Mouse (Mus musculus) ES-Bruce4 (cell line): ENCODE results near the gene Kctd13. TPM values are rescaled to one million over a fixed set of nuclear protein-coding genes. Genes with fewer than 3 reads are reported as not detected.
A peak's percentile ranks its signal among the peaks of the same experiment; 100 is the strongest.

ENCODE experiments used
- H3K27ac ChIP-seq: 2 replicates; pipeline ENCODE4 v1.5.1; 2012; ENCODE audit warnings: low read length, inconsistent platforms; ENCODE audit not compliant: insufficient read depth
- H3K27me3 ChIP-seq: 2 replicates; pipeline ENCODE4 v1.6.1; 2012; ENCODE audit warnings: mild to moderate bottlenecking, low read length, inconsistent platforms; ENCODE audit not compliant: control insufficient read depth, poor library complexity, insufficient read depth, severe bottlenecking
- H3K36me3 ChIP-seq: 2 replicates; pipeline ENCODE4 v1.6.1; 2012; ENCODE audit warnings: inconsistent platforms, mild to moderate bottlenecking, low read length, moderate library complexity; ENCODE audit not compliant: control insufficient read depth, poor library complexity, insufficient read depth, severe bottlenecking
- H3K4me1 ChIP-seq: one replicate; pipeline ENCODE4 v1.8.1; 2011; ENCODE audit warnings: low read length; ENCODE audit not compliant: control insufficient read depth, insufficient read depth
- H3K4me3 ChIP-seq: 2 replicates; pipeline ENCODE4 v1.5.1; 2011; ENCODE audit warnings: low read depth, mild to moderate bottlenecking, low read length
- H3K9ac ChIP-seq: 2 replicates; pipeline ENCODE4 v1.6.1; 2012; ENCODE audit warnings: low read depth, mild to moderate bottlenecking, inconsistent platforms; ENCODE audit not compliant: poor library complexity, severe bottlenecking
- H3K9me3 ChIP-seq: replicated peaks from 2 replicates; pipeline ENCODE4 v1.6.1; 2012; ENCODE audit warnings: mild to moderate bottlenecking, low read length, inconsistent platforms; ENCODE audit not compliant: control insufficient read depth, poor library complexity, insufficient read depth, severe bottlenecking
- CTCF ChIP-seq: IDR thresholded peaks from one replicate; pipeline ENCODE4 v1.8.1; 2011; ENCODE audit warnings: low read depth, low read length
- EP300 ChIP-seq: IDR thresholded peaks from 2 replicates; pipeline ENCODE4 v1.6.1; 2011; ENCODE audit warnings: low read depth, low read length; ENCODE audit not compliant: insufficient read depth
- POLR2A ChIP-seq: IDR thresholded peaks from one replicate; pipeline ENCODE4 v1.8.1; 2011; ENCODE audit warnings: low read length; ENCODE audit not compliant: insufficient read depth
- polyA plus RNA-seq: library from polyadenylated mRNA; stranded (reverse); fragments of >200 nt; gene quantifications from 2 replicates; pipeline ENCODE4 v1.2.4, GENCODE M21; 2011; ENCODE audit warnings: low read depth; ENCODE audit not compliant: missing spikeins, insufficient read depth, insufficient read length

Gene Kctd13
- 25.5 and 26.8 TPM in 2 replicates for polyA plus RNA-seq

DNA sequence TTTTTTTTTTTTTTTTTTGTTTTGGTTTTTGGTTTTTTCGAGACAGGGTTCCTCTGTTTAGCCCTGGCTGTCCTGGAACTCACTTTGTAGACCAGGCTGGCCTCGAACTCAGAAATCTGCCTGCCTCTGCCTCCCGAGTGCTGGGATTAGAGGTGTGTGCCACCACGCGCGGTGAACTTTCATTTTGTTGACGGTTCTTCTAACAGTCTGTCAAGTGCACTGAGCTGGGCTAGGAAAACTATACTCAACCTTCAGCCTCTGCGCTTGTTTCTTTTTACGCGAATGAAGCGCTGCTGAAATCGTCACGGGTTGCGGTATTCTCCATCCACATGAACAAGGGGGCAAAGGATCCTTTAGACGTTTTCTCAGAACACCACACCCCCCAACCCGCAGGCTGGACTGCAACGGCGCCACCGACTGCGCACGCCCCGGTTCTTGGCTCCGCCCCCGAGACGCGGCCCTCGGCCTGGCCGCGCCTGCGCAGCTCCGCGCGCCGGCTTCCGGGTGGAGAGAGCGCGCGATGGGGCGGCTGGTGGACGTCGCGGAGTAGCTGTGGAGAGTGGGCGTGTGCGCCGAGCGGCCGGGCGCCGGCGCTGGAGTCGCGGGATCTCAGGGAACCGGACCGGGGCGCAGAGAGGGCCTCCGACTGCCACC, at the start of gene Kctd13:
Gene Kctd13, plus strand, starts transcription at position 496 of the 654 bp plus-strand sequence.
- Histone ChIP-seq H3K4me3 (peak within 1 kb of the TSS; percentile 91), H3K36me3 (peaks cover 14% of the 10 kb centered on the region), H3K27me3 (no peaks in the 10 kb centered on the region), H3K9me3 (no peaks in the 10 kb centered on the region), H3K9ac (peak within 1 kb of the TSS; percentile 77), H3K4me1 (peaks cover 2% of the 10 kb centered on the region), H3K27ac (no peak within 1 kb of the TSS)
- no peak for TF ChIP-seq EP300
- peak; percentile 51 for TF ChIP-seq POLR2A

DNA sequence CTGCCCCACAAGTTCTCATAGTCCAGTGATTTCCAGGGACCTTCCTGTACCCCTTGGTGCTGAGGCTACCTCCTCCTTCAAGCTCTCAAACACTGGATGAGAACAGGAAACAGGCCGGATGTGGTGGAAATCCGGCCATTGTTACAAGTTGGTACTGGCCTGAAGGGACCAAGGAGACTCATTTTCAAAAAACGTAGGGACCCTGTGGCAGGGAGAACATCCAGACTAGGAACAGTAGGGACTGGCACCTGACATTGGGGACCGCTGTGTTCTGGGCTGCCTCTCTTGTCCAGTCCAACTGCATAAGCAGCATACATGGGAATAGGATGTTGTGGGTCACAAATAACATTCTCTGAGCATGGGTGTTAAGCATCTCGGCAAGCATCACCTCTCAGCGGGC, 47.6 kb upstream of the Kctd13 start:
- no peak overlapping the region for H3K9ac ChIP-seq
- H3K9me3 ChIP-seq: no peaks in the 10 kb centered on the region
- TF ChIP-seq CTCF: no peak
- TF ChIP-seq EP300: no peak
- no peak for TF ChIP-seq POLR2A
- H3K36me3 ChIP-seq: peaks cover 42% of the 10 kb centered on the region
- no peak overlapping the region for H3K27ac ChIP-seq
- peaks cover 4% of the 10 kb centered on the region for H3K4me1 ChIP-seq
- no peak overlapping the region for H3K4me3 ChIP-seq
- H3K27me3 ChIP-seq: no peaks in the 10 kb centered on the region

DNA sequence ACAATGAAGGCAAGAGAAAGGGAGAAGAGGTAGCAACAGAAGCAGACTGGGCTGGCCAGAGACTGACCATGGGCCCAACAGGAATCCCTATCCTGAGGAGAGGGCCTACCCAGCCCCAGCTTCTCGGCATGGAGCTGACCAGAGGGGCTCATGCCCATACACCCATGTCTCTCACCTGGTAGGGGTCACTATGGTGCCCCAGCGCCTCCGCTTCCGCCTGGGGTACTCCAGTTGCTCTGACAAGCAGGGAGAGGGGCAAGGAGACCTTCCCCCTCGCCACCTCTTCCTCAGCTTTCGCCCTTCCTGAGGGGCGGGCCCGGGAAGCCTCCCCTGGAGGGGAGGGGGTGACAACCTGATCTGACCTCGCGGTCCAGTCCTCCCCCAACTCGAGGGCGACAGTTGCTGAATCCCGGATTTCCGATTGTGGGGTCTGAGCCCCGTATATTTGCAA, 44.9 kb upstream of the Kctd13 start:
- Histone ChIP-seq H3K4me1 (peaks cover 4% of the 10 kb centered on the region), H3K27me3 (no peaks in the 10 kb centered on the region), H3K4me3 (peak overlapping the region; percentile 91), H3K9ac (peak overlapping the region; percentile 72), H3K9me3 (no peaks in the 10 kb centered on the region), H3K36me3 (peaks cover 18% of the 10 kb centered on the region), H3K27ac (no peak overlapping the region)
- no peak for TF ChIP-seq CTCF
- no peak for TF ChIP-seq POLR2A
- no peak for TF ChIP-seq EP300

DNA sequence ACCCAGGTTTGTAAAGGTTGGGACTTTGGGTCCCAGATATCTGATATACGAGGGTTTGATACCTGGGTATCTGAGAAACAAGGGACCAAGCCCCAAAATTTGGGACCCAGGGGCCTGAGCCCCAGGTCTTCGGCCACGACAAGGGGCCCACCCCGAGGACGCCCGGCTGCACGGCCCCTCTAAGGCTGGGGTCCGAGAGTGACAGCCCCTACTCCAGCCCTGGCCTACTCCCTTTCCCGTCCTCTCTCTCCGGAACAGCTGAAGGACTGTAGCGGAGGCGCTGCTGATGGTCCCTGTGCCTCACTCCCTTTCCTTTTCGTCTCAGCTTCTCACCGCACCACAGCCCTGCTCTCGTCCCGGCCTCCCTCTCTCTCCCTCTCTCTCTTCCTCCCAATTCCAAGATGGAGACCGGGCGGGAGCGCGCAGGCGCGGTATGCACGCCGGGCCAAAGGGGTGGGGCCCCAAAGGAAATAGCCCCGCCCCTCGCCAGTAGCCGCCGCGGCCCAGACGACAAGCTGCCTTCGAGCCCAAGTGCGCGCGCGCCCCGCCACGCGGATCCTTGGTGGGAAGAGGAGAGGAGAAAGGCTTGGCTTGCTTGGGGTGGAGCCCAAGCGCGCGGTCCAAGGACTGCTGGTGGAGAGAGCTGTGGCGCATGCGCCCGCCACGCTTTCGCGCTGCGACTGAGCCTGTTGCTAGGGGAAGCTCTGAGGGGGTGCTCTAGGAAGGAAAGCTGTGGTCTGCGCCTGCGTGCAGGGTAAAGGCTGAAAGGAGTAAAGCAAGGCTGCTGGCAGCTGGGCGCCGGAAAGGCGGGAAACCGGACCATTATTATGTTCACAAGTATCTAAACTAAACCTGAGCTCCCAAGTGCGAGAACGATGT, 44.2 kb upstream of the Kctd13 start, which contains the start of gene Taok2:
Gene Taok2, minus strand, starts transcription at position 418 of the 879 bp plus-strand sequence.
- Histone ChIP-seq H3K27ac (peak within 1 kb of the TSS; percentile 75), H3K4me1 (peaks cover 4% of the 10 kb centered on the region), H3K4me3 (peak within 1 kb of the TSS; percentile 91), H3K9me3 (no peaks in the 10 kb centered on the region), H3K36me3 (peaks cover 11% of the 10 kb centered on the region), H3K27me3 (no peaks in the 10 kb centered on the region), H3K9ac (peak within 1 kb of the TSS; percentile 72)
- TF ChIP-seq POLR2A (peak; percentile 66), EP300 (no peak)

DNA sequence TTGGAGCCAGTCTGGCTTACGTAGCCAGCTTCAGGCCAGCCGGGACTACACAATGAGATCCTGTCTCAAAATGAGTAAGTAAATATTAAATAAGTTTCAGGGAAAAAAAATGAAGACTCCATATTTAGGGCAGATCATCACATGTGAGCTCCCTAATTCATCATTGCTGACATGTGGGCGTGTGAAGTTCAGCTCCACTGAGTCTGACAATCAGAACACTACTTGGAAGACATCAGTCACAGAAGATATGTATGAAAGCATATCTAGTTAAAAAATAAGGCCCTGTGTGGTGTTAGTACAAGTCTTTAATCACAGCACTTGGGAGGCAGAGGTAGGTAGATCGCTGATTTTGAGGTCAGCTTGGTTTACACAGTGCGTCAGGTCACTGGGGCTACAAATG, 41.4 kb upstream of the Kctd13 start:
- TF ChIP-seq EP300: no peak
- no peak for TF ChIP-seq POLR2A
- TF ChIP-seq CTCF: no peak
- Histone ChIP-seq H3K27ac (no peak overlapping the region), H3K9me3 (no peaks in the 10 kb centered on the region), H3K9ac (no peak overlapping the region), H3K4me1 (peaks cover 2% of the 10 kb centered on the region), H3K27me3 (no peaks in the 10 kb centered on the region), H3K4me3 (no peak overlapping the region), H3K36me3 (no peaks in the 10 kb centered on the region)

DNA sequence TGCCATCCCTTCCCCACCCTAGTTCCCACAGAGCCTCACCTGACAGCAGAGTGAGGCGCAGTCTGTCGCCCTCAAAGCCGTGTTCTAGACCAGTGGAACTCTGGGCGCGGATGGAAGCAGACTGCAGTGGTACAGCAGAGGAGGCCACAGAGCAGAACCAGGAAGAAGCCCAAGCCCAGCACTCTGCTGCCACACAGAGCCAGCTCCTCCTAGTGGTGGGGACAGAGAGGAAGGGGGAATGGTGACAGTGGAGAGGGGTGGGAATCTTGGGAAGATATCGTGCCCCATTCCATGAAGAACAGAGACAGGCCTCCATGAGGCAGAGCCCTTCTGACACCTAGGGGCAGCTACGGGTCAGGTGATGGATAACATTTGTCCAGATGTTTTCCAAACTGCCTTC, 39.8 kb upstream of the Kctd13 start:
- Histone ChIP-seq H3K4me3 (no peak overlapping the region), H3K9ac (no peak overlapping the region), H3K27ac (no peak overlapping the region), H3K36me3 (no peaks in the 10 kb centered on the region), H3K27me3 (no peaks in the 10 kb centered on the region), H3K4me1 (peaks cover 2% of the 10 kb centered on the region), H3K9me3 (no peaks in the 10 kb centered on the region)
- TF ChIP-seq EP300: 0 out of 2 replicates have a peak, but pooled peaks have one; percentile 12
- TF ChIP-seq POLR2A: no peak
- peak; percentile 66 for TF ChIP-seq CTCF
